Mouse (Mus musculus) erythroblast, embryonic 14.5 days (primary cell): ENCODE measurements around the gene Lrrc41.

Source experiments
- GATA1 ChIP-seq: IDR thresholded peaks from 2 replicates; pipeline ENCODE4 v1.6.1; 2012; ENCODE audit warnings: low read length, inconsistent platforms, mixed read lengths
- TAL1 ChIP-seq: IDR thresholded peaks from 3 replicates; pipeline ENCODE4 v1.6.1; 2012; ENCODE audit warnings: low read length, inconsistent platforms, mixed read lengths

DNA sequence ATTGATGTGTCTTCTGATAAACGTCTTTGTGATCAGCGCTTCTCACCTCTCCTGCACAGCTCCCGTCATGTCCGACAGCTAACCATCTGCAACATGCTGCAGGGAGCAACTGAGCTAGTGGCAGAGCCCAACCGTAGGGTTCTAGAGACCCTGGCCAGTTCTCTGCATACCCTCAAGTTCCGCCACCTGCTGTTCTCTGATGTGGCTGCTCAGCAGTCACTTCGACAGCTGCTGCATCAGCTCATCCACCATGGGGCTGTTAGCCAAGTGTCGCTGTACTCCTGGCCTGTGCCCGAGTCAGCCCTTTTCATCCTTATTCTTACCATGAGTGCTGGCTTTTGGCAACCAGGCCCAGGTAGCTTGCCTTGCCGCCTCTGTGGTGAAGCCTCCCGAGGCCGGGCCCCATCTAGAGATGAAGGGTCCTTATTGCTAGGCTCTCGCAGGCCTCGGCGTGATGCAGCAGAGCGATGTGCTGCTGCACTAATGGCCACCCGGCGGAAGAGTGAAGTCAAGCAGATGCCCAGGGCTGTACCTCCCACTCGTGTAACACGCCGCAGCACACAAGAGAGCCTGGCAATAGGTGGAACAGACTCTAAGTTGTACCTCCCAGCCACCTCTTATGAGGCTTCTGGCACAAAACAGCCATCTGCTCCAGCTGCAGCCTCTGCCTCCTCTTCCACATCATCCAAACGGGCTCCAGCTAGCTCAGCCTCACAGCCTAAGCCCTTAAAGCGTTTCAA lies 13.6 kb downstream of the Lrrc41 start:
- no peak for TF ChIP-seq TAL1
- TF ChIP-seq GATA1, result no peak
